Mouse (Mus musculus): Measurements from ENCODE around the gene Plekha4.
A peak's percentile ranks its signal among the peaks of the same experiment; 100 is the strongest.
"Not testable (repeated sequence)": the region's sequence is repeated elsewhere in the genome, so short reads cannot be mapped to it uniquely, and the experiment has no call there.

The Plekha4 gene

DNA sequence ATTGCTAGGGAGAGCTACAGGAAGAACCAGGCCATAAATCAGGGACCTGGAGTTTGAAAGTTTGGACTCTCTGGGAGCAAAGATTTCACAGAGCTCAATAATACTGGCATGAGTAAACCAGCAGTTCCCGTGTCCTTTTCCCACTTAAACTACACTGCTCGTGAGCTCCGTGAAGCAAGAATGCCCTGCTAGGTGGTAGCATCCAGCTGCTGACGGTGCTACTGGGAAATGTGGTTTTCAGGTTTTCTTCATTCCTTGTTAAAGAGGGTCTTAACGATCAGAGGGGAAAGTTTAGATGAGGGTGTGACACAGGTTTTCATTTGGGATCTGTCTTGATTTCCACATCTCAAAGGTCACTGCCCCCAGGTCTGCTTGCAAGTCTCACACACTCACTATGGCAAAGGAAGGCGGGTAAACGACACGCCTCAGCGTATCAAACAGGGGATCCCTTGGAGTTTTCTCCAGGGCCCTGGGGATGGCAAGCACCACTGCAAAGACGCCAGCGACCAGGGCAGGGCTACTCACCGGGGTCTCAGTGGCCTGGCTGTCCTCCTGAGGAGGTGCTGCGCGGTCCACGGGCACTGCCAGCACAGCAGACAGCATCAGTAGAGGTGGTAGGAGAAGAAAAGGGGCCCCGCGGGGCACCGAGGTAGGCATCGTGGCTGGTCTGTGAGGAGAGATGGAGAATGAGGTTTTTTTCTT is 16.8 kb upstream of the Plekha4 start:
- DNase-seq (ENCODE audit: low spot score in 2 of 2), result no peak

DNA sequence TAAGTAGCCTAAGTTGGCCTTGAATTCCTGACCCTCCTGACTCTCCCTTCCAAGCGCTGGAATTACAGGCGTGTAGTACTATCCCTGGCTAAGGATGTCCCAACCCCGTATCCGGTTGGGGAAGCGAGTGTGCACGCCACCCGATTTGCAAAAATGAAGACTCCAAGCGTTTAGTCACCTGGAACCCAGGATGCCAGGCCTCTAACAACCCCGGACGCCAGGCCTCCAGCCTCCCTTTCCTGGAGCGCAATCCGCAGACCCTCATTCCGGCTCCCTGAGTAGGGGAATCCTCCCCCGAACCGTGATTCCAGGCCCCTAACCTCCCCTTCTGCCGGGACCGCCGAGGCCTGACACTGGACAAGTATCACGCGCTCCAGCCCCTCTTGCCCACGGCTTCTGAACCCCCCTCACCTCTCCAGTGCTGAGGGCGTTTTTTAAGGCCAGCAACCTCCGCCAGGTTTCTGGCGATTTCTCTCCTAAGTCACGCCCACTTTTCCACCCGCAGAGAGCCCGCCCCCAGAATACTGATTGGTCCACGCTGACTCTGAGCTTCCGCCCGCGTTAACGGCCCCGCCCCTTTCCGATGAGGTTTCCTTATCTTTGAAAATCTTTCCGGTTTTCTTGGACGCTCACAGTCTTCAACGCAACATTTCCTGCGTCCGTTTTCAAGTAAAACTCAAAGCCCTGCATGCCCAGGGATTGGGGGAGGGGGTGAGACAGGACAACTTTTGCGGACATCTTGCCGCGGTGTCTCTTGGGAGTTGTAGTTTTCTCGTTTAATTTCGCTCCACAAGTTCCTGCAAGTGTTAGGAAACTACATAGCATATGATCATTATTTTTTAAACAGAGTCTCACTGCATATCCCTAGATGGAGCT is 16.0 kb upstream of the Plekha4 start, which contains the start of gene Nucb1:
TSS of gene Nucb1 (minus strand) at position 495 of the 876 bp plus-strand sequence.
- DNase-seq (ENCODE audit: low spot score in 2 of 2), result peak; percentile 92 to 94

DNA sequence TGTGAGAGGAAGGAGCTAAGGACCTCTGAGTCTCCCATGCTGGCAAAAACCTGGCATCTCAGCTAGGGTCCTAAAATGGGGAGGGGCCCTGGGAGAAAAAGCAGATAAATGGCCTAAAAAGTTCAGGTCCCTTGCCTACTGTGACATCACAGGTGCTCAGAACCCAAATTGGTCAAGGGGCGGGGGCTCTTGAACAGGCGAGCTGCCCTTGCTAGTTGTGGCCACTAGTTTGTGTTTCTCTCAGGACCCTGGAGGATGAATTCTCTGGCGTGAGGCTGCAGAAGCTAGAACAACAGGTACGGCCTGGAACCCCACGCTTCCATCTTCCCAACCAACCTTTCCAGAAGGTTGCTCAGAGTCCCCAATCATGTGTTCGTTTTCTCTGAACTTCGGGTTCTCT is 11.7 kb upstream of the Plekha4 start:
- DNase-seq (ENCODE audit: low spot score in 2 of 2), result no peak

DNA sequence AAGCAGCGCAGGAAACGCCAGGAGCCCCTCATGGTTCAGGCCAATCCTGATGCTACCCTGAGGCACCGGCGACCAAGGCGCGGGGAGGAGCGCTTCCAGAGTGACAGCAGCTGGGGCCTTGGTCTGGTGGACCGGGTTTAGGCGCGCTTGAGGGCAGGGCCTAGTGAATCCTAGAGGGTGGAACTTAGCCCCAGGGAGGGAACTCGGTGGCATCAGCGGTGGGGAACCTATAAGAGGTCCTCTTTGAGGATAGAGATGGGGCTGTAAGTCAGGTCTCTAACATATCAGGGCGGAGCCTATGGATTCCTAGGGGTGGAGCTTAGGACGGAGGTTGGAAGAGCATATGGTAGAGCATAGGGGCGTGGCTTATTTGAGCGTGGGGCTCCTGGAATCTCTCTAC is 10.7 kb upstream of the Plekha4 start:
- no peak for DNase-seq (ENCODE audit: low spot score in 2 of 2)

DNA sequence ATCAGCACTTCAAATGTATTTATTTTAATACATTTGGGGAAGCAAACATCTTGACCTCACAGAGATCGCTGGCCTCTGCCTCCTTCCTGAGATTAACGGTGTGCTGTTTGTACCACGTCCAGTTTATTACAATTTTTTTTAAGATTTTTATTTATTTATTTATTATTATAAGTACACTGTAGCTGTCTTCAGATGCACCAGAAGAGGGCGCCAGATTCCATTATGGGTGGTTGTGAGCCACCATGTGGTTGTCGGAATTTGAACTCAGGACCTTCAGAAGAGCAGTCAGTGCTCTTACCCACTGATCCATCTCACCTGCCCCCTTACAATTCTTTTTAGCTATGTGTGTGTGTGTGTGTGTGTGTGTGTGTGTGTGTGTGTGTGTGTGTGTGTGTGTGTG is 9.3 kb upstream of the Plekha4 start:
- DNase-seq (ENCODE audit: low spot score in 2 of 2), result not testable (repeated sequence)

DNA sequence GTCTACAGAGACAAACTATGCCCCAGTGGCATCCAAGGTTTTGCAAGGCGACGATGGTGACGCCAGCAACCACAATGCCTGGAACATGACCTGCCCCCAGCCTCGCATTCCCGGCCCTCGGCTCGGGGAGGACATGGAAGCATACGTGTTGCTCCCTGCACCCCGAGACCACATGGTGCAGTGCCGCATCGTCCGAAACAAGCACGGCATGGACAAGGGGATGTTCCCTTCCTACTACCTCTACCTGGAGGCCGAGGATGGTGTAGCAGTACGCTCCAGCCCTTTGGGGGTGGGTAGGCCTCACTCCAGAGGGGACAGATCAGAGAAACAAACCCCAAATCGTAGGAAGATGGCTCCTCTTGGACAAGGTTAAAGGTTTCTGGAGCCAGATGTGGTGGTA is 7.5 kb upstream of the Plekha4 start:
- no peak for DNase-seq (ENCODE audit: low spot score in 2 of 2)

DNA sequence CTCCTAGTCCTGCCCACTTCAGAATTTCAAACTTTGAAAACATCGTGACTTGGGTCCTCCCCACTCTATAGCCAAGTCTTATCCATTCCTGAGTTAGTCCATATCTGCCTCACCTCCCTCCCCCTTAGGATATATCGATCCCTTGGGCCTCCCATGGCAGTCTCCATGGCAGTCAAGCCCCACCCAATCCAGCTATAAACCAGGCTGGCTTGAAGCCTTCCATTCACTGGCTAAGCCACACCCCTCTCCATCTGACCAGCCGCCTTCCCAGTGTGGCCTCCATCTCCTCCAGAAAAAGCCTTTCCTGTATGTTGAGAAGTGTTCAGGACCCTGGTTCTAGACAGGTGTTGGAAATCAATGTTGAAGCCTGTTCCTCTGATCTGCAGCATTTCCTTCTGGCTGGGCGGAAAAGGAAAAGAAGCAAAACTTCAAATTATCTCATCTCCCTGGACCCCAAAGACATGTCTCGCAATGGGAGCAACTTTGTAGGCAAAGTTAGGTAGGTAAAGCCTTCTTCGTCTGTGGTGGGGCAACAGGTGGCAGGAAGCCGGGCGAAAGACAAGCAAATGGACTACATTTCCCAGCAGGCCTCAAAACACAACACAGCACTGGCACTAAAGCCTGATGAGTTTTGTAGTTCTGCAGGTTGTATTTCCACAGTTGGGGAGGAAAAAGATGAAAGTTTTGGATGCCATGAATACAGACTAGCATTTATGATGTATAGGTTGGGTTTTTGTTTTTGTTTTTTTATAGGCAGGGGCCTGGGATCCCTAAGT is 6.6 kb upstream of the Plekha4 start:
- no peak for DNase-seq (ENCODE audit: low spot score in 2 of 2)

DNA sequence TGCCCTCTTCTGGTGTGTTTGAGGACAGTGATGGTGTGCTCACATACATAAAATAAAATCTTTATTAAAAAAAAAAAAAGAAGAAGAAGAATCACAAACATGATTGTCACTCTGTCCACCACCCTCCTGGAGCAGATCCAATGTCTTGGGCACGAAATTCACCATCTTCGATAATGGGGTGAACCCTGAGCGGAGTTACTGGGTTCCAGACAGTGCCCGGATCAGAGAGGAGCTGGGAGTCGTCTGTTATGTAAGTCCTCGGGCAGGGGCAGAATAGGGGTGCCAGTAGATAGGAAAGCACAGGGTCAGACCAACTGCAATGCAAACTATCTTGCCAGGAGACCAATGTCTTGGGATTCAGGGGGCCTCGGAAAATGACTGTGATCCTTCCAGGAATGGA is 5.5 kb upstream of the Plekha4 start:
- no peak for DNase-seq (ENCODE audit: low spot score in 2 of 2)

DNA sequence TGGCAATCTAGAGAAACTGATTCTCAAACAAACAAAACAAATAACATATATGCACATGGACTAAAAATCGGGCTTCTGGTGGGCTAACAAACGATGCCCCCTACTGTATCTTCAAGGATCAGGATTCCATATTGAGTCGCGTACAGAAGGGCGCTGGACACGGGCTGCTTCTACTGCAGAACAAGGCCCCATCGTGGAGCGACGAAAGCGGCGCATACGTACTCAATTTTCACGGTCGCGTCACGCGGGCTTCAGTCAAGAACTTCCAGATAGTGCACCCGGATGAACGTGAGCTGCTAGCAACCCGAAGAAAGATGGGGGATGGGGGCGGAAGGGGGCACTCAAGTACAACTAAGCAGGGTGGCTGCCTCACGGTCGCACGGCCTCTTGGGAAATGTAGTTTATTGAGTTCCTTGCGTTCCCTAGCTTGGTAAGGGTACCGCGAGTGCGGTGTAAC is 4.4 kb upstream of the Plekha4 start:
- DNase-seq (ENCODE audit: low spot score in 2 of 2), result peak; percentile 80 to 84

DNA sequence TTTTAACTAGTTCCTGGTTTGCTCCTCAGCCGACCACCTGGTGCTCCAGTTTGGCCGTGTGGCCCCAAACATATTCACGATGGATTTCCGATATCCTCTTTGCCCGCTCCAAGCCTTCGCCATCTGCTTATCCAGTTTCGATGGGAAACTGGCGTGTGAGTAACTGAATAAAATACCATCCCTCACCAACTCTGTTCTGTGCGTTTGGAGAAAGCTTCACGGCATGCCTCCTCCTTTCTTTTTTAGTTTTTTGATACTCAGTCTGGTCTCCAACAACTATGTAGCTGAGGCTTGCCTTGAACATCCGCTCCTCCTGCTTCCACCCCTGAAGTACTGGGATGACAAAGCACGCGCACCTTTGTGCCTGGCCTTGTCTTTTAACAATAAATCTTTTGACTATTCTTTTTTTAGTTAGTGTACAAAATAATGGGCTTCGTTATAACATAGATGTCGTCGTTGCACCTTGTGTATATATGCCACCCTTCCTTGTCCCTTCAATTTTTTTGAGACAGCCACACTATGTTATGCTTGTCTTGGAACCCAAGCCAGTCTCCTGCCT is 3.9 kb upstream of the Plekha4 start:
- DNase-seq (ENCODE audit: low spot score in 2 of 2), result no peak

DNA sequence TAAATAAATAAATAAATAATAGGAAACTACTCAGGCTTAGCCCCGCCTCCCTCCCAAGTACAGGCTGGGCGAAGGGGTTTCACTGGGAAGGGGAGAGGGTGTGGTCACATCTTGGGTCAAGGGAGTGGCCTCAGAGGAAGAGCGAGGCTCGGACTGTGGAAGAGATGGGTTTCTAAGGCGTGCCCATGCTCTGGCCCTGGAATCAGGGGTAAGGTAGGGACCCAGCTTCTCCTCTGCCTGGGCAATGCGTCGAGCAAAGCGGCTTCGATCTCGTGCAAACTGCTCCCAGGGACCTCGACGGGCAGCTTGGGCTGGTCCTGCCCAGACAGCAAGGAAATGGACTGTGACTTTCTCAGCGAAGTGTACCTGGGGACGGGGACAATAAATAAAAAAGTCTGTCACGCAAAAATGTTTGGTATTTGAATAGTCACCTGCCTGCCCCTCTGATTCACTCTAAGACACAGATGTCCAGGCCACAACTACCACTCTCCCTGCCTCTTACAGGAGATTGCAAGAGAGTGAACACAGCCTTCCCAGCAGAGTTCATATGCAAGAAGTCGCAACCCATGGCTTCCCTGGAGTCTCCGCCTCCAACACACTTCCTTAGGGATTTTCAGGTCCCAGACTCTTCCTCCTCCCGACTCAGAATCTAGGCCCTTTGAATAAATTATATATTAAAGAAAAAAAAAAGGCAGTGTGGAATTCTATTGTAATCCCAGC is 3.0 kb upstream of the Plekha4 start:
- no peak for DNase-seq (ENCODE audit: low spot score in 2 of 2)

DNA sequence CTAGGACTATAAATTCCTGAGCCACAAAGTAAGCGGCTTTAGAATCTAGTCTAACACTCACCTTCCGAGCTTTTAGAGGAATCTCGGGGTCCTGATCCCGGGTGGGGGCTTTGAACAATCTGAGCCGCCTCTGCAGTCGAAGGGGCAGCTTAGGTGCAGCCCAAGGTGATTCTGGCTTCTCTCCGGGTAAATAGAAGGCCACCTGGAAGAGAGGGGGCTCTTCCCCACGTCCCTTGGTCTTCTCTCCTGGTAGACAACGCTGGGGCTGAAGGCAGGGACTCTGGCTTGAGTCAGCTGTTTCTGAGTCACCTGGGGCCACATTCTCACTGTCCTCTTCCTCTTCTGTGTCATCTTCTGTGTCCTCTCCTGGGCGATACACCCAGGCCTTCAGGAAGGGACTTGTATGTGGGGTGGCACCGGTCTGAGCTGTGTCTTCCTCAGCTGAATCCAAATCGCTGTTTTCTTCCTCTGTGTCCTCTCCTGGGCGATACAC is 2.4 kb upstream of the Plekha4 start:
- DNase-seq (ENCODE audit: low spot score in 2 of 2), result no peak

DNA sequence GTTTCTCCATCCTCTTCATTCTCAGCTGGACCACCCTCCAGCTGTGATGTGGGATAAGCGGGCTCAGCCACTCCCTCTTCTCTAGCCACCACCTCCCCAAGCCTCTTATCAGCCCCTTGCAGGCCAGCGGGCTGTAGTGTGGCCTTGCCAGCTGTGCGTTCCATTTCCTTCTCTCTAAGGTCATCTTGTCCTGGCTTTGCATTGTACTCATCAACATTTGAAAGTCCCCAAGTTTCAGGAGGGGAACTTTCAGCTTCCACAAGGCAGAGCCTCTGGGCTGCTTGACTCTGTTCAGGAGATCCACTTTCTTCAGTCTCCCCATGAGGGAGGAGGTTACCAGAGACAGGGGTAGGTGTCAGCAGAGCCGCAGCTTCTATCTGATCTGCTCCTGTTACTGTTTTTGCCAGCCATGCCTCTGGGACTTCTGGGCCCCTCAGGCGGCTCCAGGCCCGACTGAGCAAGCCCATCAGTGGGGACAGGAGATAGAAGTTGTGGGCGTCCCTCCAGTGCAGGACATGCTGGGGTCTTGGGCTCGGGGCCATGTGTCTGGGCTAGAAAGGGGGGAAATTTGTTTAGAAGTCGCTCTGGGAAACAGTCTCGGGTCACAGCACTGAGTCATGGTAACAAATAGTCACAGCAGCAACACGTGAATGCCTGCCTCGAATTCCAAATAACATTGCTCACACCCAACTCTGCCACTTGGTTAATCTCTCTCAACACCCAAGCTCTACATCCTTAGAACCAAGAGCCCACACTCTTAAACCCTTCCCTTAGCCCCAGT is 1.1 kb upstream of the Plekha4 start:
- no peak for DNase-seq (ENCODE audit: low spot score in 2 of 2)

DNA sequence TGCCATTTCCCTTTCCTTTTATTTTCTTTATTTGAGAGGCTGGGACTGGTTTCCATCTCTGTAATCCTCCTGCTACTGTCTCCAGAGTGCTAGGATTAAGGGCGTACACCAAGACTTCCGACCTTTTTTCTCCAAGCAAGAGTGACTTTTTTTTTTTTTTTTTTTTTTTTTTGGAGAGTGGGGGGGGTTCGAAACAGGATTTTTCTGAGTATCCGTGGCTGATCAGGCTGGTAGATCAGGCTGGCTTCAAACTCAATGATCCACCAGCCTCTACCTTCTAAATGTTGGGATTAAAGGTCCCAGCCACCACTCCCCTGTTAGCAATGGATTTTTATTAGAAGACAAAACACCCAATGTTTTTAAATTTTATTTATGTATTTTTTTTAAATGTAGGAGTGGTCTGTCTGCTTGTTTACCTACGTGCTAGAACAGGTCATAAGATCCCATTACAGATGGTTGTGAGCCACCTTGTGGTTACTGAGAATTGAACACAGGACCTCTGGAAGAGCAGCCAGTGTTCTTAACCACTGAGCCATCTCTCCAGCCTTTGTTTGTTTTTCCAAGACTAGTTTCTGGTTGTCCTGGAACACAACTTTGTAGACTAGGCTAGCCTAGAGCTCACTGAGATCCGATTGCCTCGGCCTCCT is 467 bp downstream of the Plekha4 start:
- no peak for DNase-seq (ENCODE audit: low spot score in 2 of 2)

DNA sequence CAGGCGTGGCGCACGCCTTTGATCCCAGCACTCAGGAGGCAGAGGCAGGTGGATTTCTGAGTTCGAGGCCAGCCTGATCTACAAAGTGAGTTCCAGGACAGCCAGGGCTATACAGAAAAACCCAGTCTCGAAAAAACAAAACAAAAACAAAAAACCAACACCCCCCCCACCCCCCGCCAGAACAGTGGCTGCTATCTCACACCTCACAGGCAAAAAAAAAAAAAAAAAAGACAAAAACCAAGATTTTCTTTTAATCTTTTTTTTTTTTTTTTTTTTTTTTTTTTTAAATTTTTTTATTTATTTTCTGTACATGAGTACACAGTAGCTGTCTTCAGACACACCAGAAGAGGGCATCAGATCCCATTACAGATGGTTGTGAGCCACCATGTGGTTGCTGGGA is 1.0 kb downstream of the Plekha4 start:
- not testable (repeated sequence) for DNase-seq (ENCODE audit: low spot score in 2 of 2)

DNA sequence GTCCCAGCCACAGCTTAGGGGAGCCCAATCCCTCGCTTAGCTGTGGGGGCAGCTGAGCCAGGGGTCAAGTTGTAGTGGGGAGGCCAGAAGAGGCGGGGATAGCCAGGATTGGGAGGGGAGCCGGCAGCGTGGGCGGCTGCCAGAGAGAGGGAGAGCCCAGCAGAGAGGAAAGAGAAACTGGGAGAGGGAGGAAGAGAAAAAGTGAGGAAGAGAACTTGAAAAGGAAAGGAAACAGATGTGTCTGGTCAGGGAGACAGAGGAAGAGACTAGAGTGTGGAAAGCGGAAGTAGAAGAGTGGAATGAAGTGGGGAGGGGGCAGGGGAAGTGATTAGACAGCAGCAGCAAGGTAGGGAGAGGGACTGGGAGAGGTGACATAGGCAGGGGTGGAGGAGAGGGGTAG is 3.3 kb downstream of the Plekha4 start:
- no peak for DNase-seq (ENCODE audit: low spot score in 2 of 2)

DNA sequence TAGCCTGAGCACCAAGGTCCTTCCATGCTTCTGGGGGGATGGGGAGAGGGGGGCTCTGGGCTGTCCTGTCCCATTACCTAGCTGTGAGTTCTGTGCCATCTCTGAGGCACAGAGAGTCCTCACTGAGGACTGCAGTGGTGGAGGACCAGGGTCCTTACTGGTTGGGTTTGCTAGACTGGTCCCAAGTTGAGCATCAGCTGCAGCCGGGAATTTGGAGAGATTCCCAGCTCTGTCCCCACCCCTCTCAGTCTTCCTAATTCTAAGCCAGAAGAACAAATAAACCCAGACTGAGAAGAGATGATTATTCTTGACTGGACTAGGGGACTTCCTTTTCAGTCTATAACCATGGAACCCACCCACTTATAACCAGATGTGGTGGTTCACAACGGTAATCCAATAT is 4.5 kb downstream of the Plekha4 start:
- no peak for DNase-seq (ENCODE audit: low spot score in 2 of 2)

DNA sequence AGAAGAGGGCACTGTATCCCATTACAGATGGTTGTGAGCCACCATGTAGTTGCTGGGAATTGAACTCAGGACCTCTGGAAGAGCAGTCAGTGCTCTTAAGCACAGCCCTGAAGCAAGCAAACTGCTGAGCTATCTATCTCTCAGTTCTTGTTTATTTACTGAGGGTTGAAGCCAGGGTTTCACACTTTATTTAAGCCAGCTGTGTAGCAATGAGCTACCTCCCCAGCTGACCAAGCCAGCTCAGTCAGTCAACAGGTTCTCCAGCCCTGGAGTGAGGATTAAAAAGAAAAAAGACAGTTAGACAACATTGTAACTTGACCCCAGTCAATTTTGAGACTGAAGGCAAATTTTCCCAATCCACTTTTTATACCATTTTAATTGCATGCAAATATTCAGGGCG is 9.5 kb downstream of the Plekha4 start:
- no peak for DNase-seq (ENCODE audit: low spot score in 2 of 2)

DNA sequence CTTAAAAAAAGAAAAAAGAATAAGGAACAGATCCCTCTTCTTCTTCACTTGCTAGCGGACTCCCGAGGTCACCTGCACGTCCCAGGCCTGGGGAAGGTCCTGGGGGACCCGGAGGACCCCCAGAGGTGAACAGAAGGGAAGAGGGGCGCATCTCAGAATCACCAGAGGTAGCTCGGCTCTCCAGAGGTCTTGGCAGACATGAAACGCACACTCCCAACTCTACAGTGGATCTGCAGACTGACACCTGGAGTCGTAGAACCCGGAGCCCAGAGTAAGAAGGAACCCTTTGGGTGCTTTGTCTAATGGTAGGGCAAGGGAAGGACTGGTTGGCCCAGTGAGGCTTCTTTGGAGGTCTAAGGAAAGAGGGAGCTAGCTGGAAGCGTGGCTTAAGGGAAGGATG is 11.5 kb downstream of the Plekha4 start:
- no peak for DNase-seq (ENCODE audit: low spot score in 2 of 2)
